Mouse (Mus musculus) embryonic facial prominence, embryonic 11.5 days (tissue): ENCODE data around the gene Usb1. TPM values are rescaled to one million over a fixed set of nuclear protein-coding genes. Genes with fewer than 3 reads are reported as not detected.
"Not testable (repeated sequence)": the region's sequence is repeated elsewhere in the genome, so short reads cannot be mapped to it uniquely, and the experiment has no call there.

ENCODE experiments used
- ATAC-seq: fragments of 200-750 bp; cut with Nextera tagmentation; replicated peaks from 2 replicates; pipeline ENCODE4 v1.8.0; 2017; ENCODE audit warnings: low read depth; ENCODE audit not compliant: insufficient number of reproducible peaks, low FRiP score, low TSS enrichment
- DNase-seq: peaks from one replicate; pipeline ENCODE4 v3.0.0-alpha.2; 2015; ENCODE audit warnings: low spot score
- H3K27ac ChIP-seq: fragments of 300-500 bp; sonication (generic); replicated peaks from 2 replicates; pipeline ENCODE4 v1.5.1; 2014; ENCODE audit warnings: mild to moderate bottlenecking, low read depth, low read length, control low read depth
- H3K27me3 ChIP-seq: fragments of 300-500 bp; sonication (generic); 2 replicates; pipeline ENCODE4 v1.6.1; 2014; ENCODE audit warnings: mild to moderate bottlenecking, low read length, moderate library complexity, mixed read lengths; ENCODE audit not compliant: control insufficient read depth, insufficient read depth
- H3K36me3 ChIP-seq: fragments of 300-500 bp; sonication (generic); replicated peaks from 2 replicates; pipeline ENCODE4 v1.6.1; 2014; ENCODE audit warnings: low read depth, mild to moderate bottlenecking, low read length, moderate library complexity, mixed read lengths; ENCODE audit not compliant: control insufficient read depth, insufficient read depth
- H3K4me1 ChIP-seq: fragments of 300-500 bp; sonication (generic); 2 replicates; pipeline ENCODE4 v1.6.1; 2014; ENCODE audit warnings: low read length, mixed read lengths; ENCODE audit not compliant: control insufficient read depth, insufficient read depth
- H3K4me2 ChIP-seq: fragments of 300-500 bp; sonication (generic); 2 replicates; pipeline ENCODE4 v1.6.1; 2014; ENCODE audit warnings: low read depth, mild to moderate bottlenecking, control low read depth, low read length, moderate library complexity
- H3K4me3 ChIP-seq: fragments of 300-500 bp; sonication (generic); 2 replicates; pipeline ENCODE4 v1.5.1; 2014; ENCODE audit warnings: low read depth, low read length, control low read depth
- H3K9ac ChIP-seq: fragments of 300-500 bp; sonication (generic); replicated peaks from 2 replicates; pipeline ENCODE4 v1.6.1; 2014; ENCODE audit warnings: mild to moderate bottlenecking, control low read depth, low read length
- H3K9me3 ChIP-seq: fragments of 300-500 bp; sonication (generic); replicated peaks from 2 replicates; pipeline ENCODE4 v1.6.1; 2016; ENCODE audit warnings: mild to moderate bottlenecking, low read length, inconsistent platforms, mixed read lengths; ENCODE audit not compliant: control insufficient read depth
- WGBS: fragments of 180-500 bp; shearing (Covaris S2); extraction: QIAGEN DNeasy Blood & Tissue Kit; methylation state at CpG from one replicate; pipeline ENCODE4 v1.1.7; 2014; 5-methylcytosine and 5-hydroxymethylcytosine counted together
- polyA plus RNA-seq: library from polyadenylated mRNA; unstranded; fragments of >200 nt; fragmentation: Nextera tagmentation; extraction: Ambion mirVana; gene quantifications from 2 replicates; pipeline ENCODE4 v1.2.1, GENCODE M21; 2014

Usb1 gene
- polyA plus RNA-seq, 1 experiment from 2014 or later = 36.5 TPM

GRCm38 (mm10) chr8:95373389-95374002 is 41.4 kb downstream of the Usb1 start:
- 73% methylated on average over 12 of the region's 12 CpGs for WGBS
- no peak overlapping the region for H3K9ac ChIP-seq
- no peaks in the 10 kb centered on the region for H3K27me3 ChIP-seq
- no peaks in the 10 kb centered on the region for H3K9me3 ChIP-seq
- no peaks in the 10 kb centered on the region for H3K36me3 ChIP-seq
- no peak overlapping the region for H3K4me2 ChIP-seq
- no peak for ATAC-seq
- no peak overlapping the region for H3K4me3 ChIP-seq
- DNase-seq = no peak
- no peaks in the 10 kb centered on the region; the same call in 1 of the 2 replicates for H3K4me1 ChIP-seq
- no peak overlapping the region for H3K27ac ChIP-seq

GRCm38 (mm10) chr8:95374429-95374828 is 42.3 kb downstream of the Usb1 start:
- H3K4me2 ChIP-seq = no peak overlapping the region
- H3K9me3 ChIP-seq = no peaks in the 10 kb centered on the region
- WGBS = 78% methylated on average over 3 of the region's 3 CpGs
- DNase-seq (no peak), ATAC-seq (no peak)
- no peaks in the 10 kb centered on the region; the same call in 1 of the 2 replicates for H3K4me1 ChIP-seq
- H3K9ac ChIP-seq = no peak overlapping the region
- H3K4me3 ChIP-seq = no peak overlapping the region
- no peaks in the 10 kb centered on the region for H3K36me3 ChIP-seq
- H3K27ac ChIP-seq = no peak overlapping the region
- H3K27me3 ChIP-seq = no peaks in the 10 kb centered on the region

GRCm38 (mm10) chr8:95375374-95375930 is 43.4 kb downstream of the Usb1 start:
- 59% methylated on average over 7 of the region's 7 CpGs for WGBS
- Histone ChIP-seq H3K4me2 (no peak overlapping the region), H3K9ac (no peak overlapping the region), H3K27me3 (no peaks in the 10 kb centered on the region), H3K27ac (no peak overlapping the region), H3K4me1 (no peaks in the 10 kb centered on the region; the same call in 1 of the 2 replicates), H3K4me3 (no peak overlapping the region), H3K36me3 (no peaks in the 10 kb centered on the region), H3K9me3 (no peaks in the 10 kb centered on the region)
- no peak for ATAC-seq
- DNase-seq = no peak

GRCm38 (mm10) chr8:95376309-95376999 is 44.4 kb downstream of the Usb1 start:
- no peak for ATAC-seq
- Histone ChIP-seq H3K27me3 (no peaks in the 10 kb centered on the region), H3K36me3 (no peaks in the 10 kb centered on the region), H3K27ac (no peak overlapping the region), H3K4me1 (no peaks in the 10 kb centered on the region; the same call in 1 of the 2 replicates), H3K9me3 (no peaks in the 10 kb centered on the region), H3K4me3 (no peak overlapping the region), H3K4me2 (no peak overlapping the region), H3K9ac (no peak overlapping the region)
- no peak for DNase-seq
- 81% methylated on average over 12 of the region's 12 CpGs for WGBS

- DNase-seq = no peak
- Histone ChIP-seq H3K36me3 (no peaks in the 10 kb centered on the region), H3K4me3 (no peak overlapping the region), H3K4me1 (no peaks in the 10 kb centered on the region; the same call in 1 of the 2 replicates), H3K9ac (no peak overlapping the region), H3K4me2 (no peak overlapping the region), H3K27me3 (no peaks in the 10 kb centered on the region), H3K9me3 (no peaks in the 10 kb centered on the region), H3K27ac (no peak overlapping the region)
- no peak for ATAC-seq
- WGBS = 78% methylated on average over 4 of the region's 4 CpGs
These were observed 45.0 kb downstream of the Usb1 start for GRCm38 (mm10) chr8:95377101-95377500.

- 34% methylated on average over 7 of the region's 7 CpGs for WGBS
- H3K27ac ChIP-seq = no peak overlapping the region
- ATAC-seq = no peak
These were observed 45.8 kb downstream of the Usb1 start for GRCm38 (mm10) chr8:95377863-95378291.

GRCm38 (mm10) chr8:95378928-95379327 is 46.8 kb downstream of the Usb1 start:
- ATAC-seq = not testable (repeated sequence)

More at GRCm38 (mm10) chr8:95377863-95378291, 45.8 kb downstream of the Usb1 start:
- Histone ChIP-seq H3K27me3 (no peaks in the 10 kb centered on the region), H3K36me3 (no peaks in the 10 kb centered on the region), H3K9ac (no peak overlapping the region), H3K4me1 (no peaks in the 10 kb centered on the region; the same call in 1 of the 2 replicates), H3K4me3 (no peak overlapping the region), H3K4me2 (no peak overlapping the region), H3K9me3 (no peaks in the 10 kb centered on the region)
- peak; percentile 52 for DNase-seq

GRCm38 (mm10) chr8:95380953-95381352 is 48.9 kb downstream of the Usb1 start:
- H3K9me3 ChIP-seq = no peaks in the 10 kb centered on the region
- H3K4me1 ChIP-seq = no peaks in the 10 kb centered on the region
- no peak overlapping the region for H3K9ac ChIP-seq
- H3K27ac ChIP-seq = no peak overlapping the region
- H3K4me3 ChIP-seq = no peak overlapping the region
- ATAC-seq (no peak), DNase-seq (no peak)
- no peaks in the 10 kb centered on the region for H3K27me3 ChIP-seq
- no peaks in the 10 kb centered on the region for H3K36me3 ChIP-seq
- H3K4me2 ChIP-seq = no peak overlapping the region

More at GRCm38 (mm10) chr8:95378928-95379327, 46.8 kb downstream of the Usb1 start:
- not testable (repeated sequence) for H3K36me3 ChIP-seq, H3K4me1 ChIP-seq, H3K27me3 ChIP-seq, DNase-seq, H3K4me2 ChIP-seq, H3K27ac ChIP-seq, H3K9ac ChIP-seq, H3K9me3 ChIP-seq, H3K4me3 ChIP-seq
- WGBS = 96% methylated on average over 11 of the region's 11 CpGs
